Mouse (Mus musculus): ENCODE results near the gene Olfr575. TPM values are rescaled to one million over a fixed set of nuclear protein-coding genes. Genes with fewer than 3 reads are reported as not detected.

Olfr575 gene
- total RNA-seq (2021) = not detected
- long read RNA-seq, experiment 1 = 0 reads
- long read RNA-seq, experiment 2 = 0 reads

- intact Hi-C loops (cut with DNase I) = no loop called here
- no peak for DNase-seq
Observed at GRCm38 (mm10) chr7:102958593-102958992, at the start of gene Olfr575. Olfr575 (minus strand) TSS chr7:102958775.

GRCm38 (mm10) chr7:102989224-102989623 lies 30.6 kb upstream of the Olfr575 start, which contains the start of gene Olfr578:
Olfr578 (minus strand) TSS chr7:102989324.
- DNase-seq = no peak
- intact Hi-C loops (cut with DNase I) = no loop called here

- DNase-seq = no peak
- intact Hi-C loops (cut with DNase I) = no loop called here
Observed at GRCm38 (mm10) chr7:102975843-102976242, 17.3 kb upstream of the Olfr575 start, which contains the start of gene Olfr577. Olfr577 (minus strand) TSS chr7:102975943.

GRCm38 (mm10) chr7:102974399-102974798 lies 15.8 kb upstream of the Olfr575 start:
- intact Hi-C loops (cut with DNase I) = no loop called here

GRCm38 (mm10) chr7:102962360-102962759 lies 3.8 kb upstream of the Olfr575 start, which contains the start of gene Olfr576:
Olfr576 (plus strand) TSS chr7:102962660.
- no peak for DNase-seq
- intact Hi-C loops (cut with DNase I) = no loop called here

More at GRCm38 (mm10) chr7:102974399-102974798, 15.8 kb upstream of the Olfr575 start:
- no peak for DNase-seq

GRCm38 (mm10) chr7:102958137-102958536 lies 438 bp downstream of the Olfr575 start:
- DNase-seq = no peak
- intact Hi-C loops (cut with DNase I) = no loop called here

GRCm38 (mm10) chr7:102950732-102951131 lies 7.8 kb downstream of the Olfr575 start:
- no peak for DNase-seq
- intact Hi-C loops (cut with DNase I) = no loop called here

GRCm38 (mm10) chr7:102948167-102948566 lies 10.4 kb downstream of the Olfr575 start, which contains the start of gene Olfr574:
Olfr574 (plus strand) TSS chr7:102948467.
- DNase-seq = no peak
- intact Hi-C loops (cut with DNase I) = no loop called here

GRCm38 (mm10) chr7:102943417-102943816 lies 15.2 kb downstream of the Olfr575 start:
- intact Hi-C loops (cut with DNase I) = no loop called here
- no peak for DNase-seq

GRCm38 (mm10) chr7:102942475-102942874 lies 16.1 kb downstream of the Olfr575 start, which contains the start of gene Olfr573-ps1:
Olfr573-ps1 (minus strand) TSS chr7:102942575.
- DNase-seq = no peak
- intact Hi-C loops (cut with DNase I) = no loop called here

- no peak for DNase-seq
- intact Hi-C loops (cut with DNase I) = no loop called here
Observed at GRCm38 (mm10) chr7:102927105-102927504, 31.5 kb downstream of the Olfr575 start.

GRCm38 (mm10) chr7:102924109-102924508 lies 34.5 kb downstream of the Olfr575 start, which contains the start of gene Olfr572:
Olfr572 (plus strand) TSS chr7:102924409.
- intact Hi-C loops (cut with DNase I) = no loop called here
- no peak for DNase-seq

GRCm38 (mm10) chr7:102919632-102920031 lies 38.9 kb downstream of the Olfr575 start:
- DNase-seq = no peak
- intact Hi-C loops (cut with DNase I) = no loop called here

- intact Hi-C loops (cut with DNase I) = no loop called here
- DNase-seq = no peak
Observed at GRCm38 (mm10) chr7:102917032-102917875, 41.3 kb downstream of the Olfr575 start, which contains the start of gene Olfr571. Olfr571 (minus strand) TSS chr7:102917536.

- intact Hi-C loops (cut with DNase I) = no loop called here
- no peak for DNase-seq
Observed at GRCm38 (mm10) chr7:102916405-102916804, 42.2 kb downstream of the Olfr575 start.

GRCm38 (mm10) chr7:102915261-102915660 lies 43.3 kb downstream of the Olfr575 start:
- intact Hi-C loops (cut with DNase I) = no loop called here
- DNase-seq = no peak

Other genes with a start within 250 kb of the Olfr575 start
- not detected for gene Olfr33, start 239.7 kb downstream of the Olfr575 start, total RNA-seq (2021)
- not detected for gene Olfr559, start 231.3 kb downstream of the Olfr575 start, total RNA-seq (2021)
- gene Olfr560, start 199.4 kb downstream of the Olfr575 start, total RNA-seq (2021) = under 1 TPM in 1 of 2 experiments, not detected in 1; 0.17 TPM
- gene Olfr78, start 199.3 kb downstream of the Olfr575 start, total RNA-seq (2021) = under 1 TPM; 0.47 to 0.54 TPM
- gene Olfr561, start 187.6 kb downstream of the Olfr575 start, total RNA-seq (2021) = not detected
- gene Olfr564, start 155.3 kb downstream of the Olfr575 start, total RNA-seq (2021) = not detected
- not detected for gene Olfr566, start 100.0 kb downstream of the Olfr575 start, total RNA-seq (2021)
- gene Olfr568, start 81.7 kb downstream of the Olfr575 start, total RNA-seq (2021) = not detected
- not detected for gene Olfr569, start 67.9 kb downstream of the Olfr575 start, total RNA-seq (2021)
- not detected for gene Olfr570, start 64.2 kb downstream of the Olfr575 start, total RNA-seq (2021)
- not detected for gene Olfr571, start 41.2 kb downstream of the Olfr575 start, total RNA-seq (2021)
- gene Olfr572, start 34.4 kb downstream of the Olfr575 start, total RNA-seq (2021) = not detected
- not detected for gene Olfr573-ps1, start 16.2 kb downstream of the Olfr575 start, total RNA-seq (2021)
- gene Olfr574, start 10.3 kb downstream of the Olfr575 start, total RNA-seq (2021) = not detected
- not detected for gene Olfr576, start 3.9 kb upstream of the Olfr575 start, total RNA-seq (2021)
- gene Olfr577, start 17.2 kb upstream of the Olfr575 start, total RNA-seq (2021) = not detected
- gene Olfr578, start 30.5 kb upstream of the Olfr575 start, total RNA-seq (2021) = not detected
- not detected for gene Olfr582, start 79.2 kb upstream of the Olfr575 start, total RNA-seq (2021)
- not detected for gene Olfr583, start 92.5 kb upstream of the Olfr575 start, total RNA-seq (2021)
- not detected for gene Olfr584, start 123.1 kb upstream of the Olfr575 start, total RNA-seq (2021)
- gene Olfr585, start 138.9 kb upstream of the Olfr575 start, total RNA-seq (2021) = not detected
- not detected for gene Olfr586, start 166.9 kb upstream of the Olfr575 start, total RNA-seq (2021)
- not detected for gene Olfr588-ps1, start 182.1 kb upstream of the Olfr575 start, total RNA-seq (2021)
- not detected for gene Olfr589, start 197.6 kb upstream of the Olfr575 start, total RNA-seq (2021)
- not detected for gene Olfr591, start 219.6 kb upstream of the Olfr575 start, total RNA-seq (2021)
- gene Olfr592, start 226.0 kb upstream of the Olfr575 start, total RNA-seq (2021) = not detected

Measured in gastrocnemius, postnatal 36 days (tissue).